Mouse (Mus musculus) hematopoietic multipotent progenitor cell, adult 10-12 weeks (in vitro differentiated cells): ENCODE measurements around the gene 4930430F08Rik. TPM values are rescaled to one million over a fixed set of nuclear protein-coding genes. Genes with fewer than 3 reads are reported as not detected.

Experiments used
- polyA plus RNA-seq: library from polyadenylated mRNA; stranded (reverse); fragments of >175 nt; gene quantifications from 2 replicates; pipeline ENCODE4 v1.2.3, GENCODE M21; 2012; ENCODE audit warnings: low replicate concordance

Gene 4930430F08Rik
- polyA plus RNA-seq: 2.0 and 4.2 TPM in 2 replicates

DNA sequence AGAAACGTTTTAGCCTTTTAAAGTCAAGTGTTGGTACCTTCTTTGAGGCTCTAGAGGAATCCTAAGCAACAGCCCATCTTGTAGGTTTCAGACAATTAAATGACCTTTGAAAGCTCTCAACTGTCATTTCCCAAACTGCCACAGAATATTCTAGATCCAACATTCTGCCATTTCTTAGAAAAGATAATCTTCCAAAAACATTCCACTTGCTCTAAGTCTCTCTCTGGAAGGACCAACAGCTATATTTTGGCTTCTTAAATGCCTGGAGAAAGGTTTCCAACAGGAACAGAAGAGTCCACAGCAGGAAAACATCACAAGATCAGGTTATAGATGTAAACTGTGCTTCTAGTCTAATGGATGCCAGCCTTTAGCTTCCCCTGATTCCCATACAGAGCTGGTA lies at the start of gene 4930430F08Rik, which contains the start of gene 1700017N19Rik:
Gene 4930430F08Rik (minus strand): TSS at position 101 of the 400 bp plus-strand sequence.
Gene 1700017N19Rik (plus strand): TSS at position 162 of the 400 bp plus-strand sequence.

Other genes with a start within 250 kb of the 4930430F08Rik start
- not detected in 2 replicates for gene Gm4302, start 249.6 kb downstream of the 4930430F08Rik start, polyA plus RNA-seq
- not detected in 2 replicates for gene Gm4303, start 244.5 kb downstream of the 4930430F08Rik start, polyA plus RNA-seq
- gene Gm4305, start 239.3 kb downstream of the 4930430F08Rik start, polyA plus RNA-seq: not detected in 2 replicates
- not detected in 2 replicates for gene Gm4307, start 229.1 kb downstream of the 4930430F08Rik start, polyA plus RNA-seq
- not detected in 2 replicates for gene Gm4312, start 207.9 kb downstream of the 4930430F08Rik start, polyA plus RNA-seq
- gene Tmtc3, start 103.1 kb downstream of the 4930430F08Rik start, polyA plus RNA-seq: 0.24 and 2.6 TPM in 2 replicates
- gene Cep290, start 102.9 kb downstream of the 4930430F08Rik start, polyA plus RNA-seq: 0.16 and 0.31 TPM in 2 replicates
- gene 1700017N19Rik, start 61 bp upstream of the 4930430F08Rik start, polyA plus RNA-seq: not detected in 2 replicates